Mouse (Mus musculus) hindbrain, embryonic 12.5 days (tissue): ENCODE measurements at regions not wholly inside any gene's neighbourhood (a gene's known extent, or its start where the extent isn't known, plus 50 kb on each side); places are given as distances from the start of the nearest gene placed in this dataset.

ENCODE experiments used
- ATAC-seq: fragments of 200-750 bp; cut with Nextera tagmentation; 2 replicates; pipeline ENCODE4 v1.8.0; 2017; ENCODE audit warnings: moderate TSS enrichment; ENCODE audit not compliant: low FRiP score
- H3K27ac ChIP-seq: fragments of 300-500 bp; sonication (generic); 2 replicates; pipeline ENCODE4 v1.5.1; 2016; ENCODE audit warnings: mild to moderate bottlenecking
- H3K27me3 ChIP-seq: fragments of 300-500 bp; sonication (generic); 2 replicates; pipeline ENCODE4 v1.6.1; 2016; ENCODE audit warnings: mild to moderate bottlenecking
- H3K36me3 ChIP-seq: fragments of 300-500 bp; sonication (generic); 2 replicates; pipeline ENCODE4 v1.6.1; 2016; ENCODE audit warnings: mild to moderate bottlenecking
- H3K4me1 ChIP-seq: fragments of 300-500 bp; sonication (generic); 2 replicates; pipeline ENCODE4 v1.6.1; 2016
- H3K4me2 ChIP-seq: fragments of 300-500 bp; sonication (generic); replicated peaks from 2 replicates; pipeline ENCODE4 v1.6.1; 2016; ENCODE audit warnings: mild to moderate bottlenecking
- H3K4me3 ChIP-seq: fragments of 300-500 bp; sonication (generic); 2 replicates; pipeline ENCODE4 v1.5.1; 2016; ENCODE audit warnings: mild to moderate bottlenecking
- H3K9ac ChIP-seq: fragments of 300-500 bp; sonication (generic); 2 replicates; pipeline ENCODE4 v1.6.1; 2016; ENCODE audit warnings: mild to moderate bottlenecking, moderate library complexity
- H3K9me3 ChIP-seq: fragments of 300-500 bp; sonication (generic); replicated peaks from 2 replicates; pipeline ENCODE4 v1.6.1; 2016; ENCODE audit warnings: mild to moderate bottlenecking
- WGBS: fragments of 180-500 bp; shearing (Covaris S2); methylation state at CpG from one replicate; pipeline ENCODE4 v1.1.7; 2016; 5-methylcytosine and 5-hydroxymethylcytosine counted together

- Histone ChIP-seq H3K4me3 (no peak overlapping the region), H3K4me2 (no peak overlapping the region), H3K27me3 (no peaks in the 10 kb centered on the region), H3K9me3 (no peaks in the 10 kb centered on the region), H3K36me3 (no peaks in the 10 kb centered on the region), H3K27ac (no peak overlapping the region), H3K4me1 (no peaks in the 10 kb centered on the region; the same call in 1 of the 2 replicates), H3K9ac (no peak overlapping the region)
- 83% methylated on average over 4 of the region's 4 CpGs for WGBS
- no peak for ATAC-seq
Measured at GRCm38 (mm10) chr1:76484193-76484592, 938.1 kb downstream of the Slc4a3 start.

GRCm38 (mm10) chr1:76487481-76487880, 941.4 kb downstream of the Slc4a3 start:
- no peak overlapping the region for H3K4me2 ChIP-seq
- H3K9me3 ChIP-seq, result no peaks in the 10 kb centered on the region
- H3K9ac ChIP-seq, result no peak overlapping the region
- H3K36me3 ChIP-seq, result no peaks in the 10 kb centered on the region
- ATAC-seq, result no peak
- 92% methylated on average over 4 of the region's 4 CpGs for WGBS
- H3K27ac ChIP-seq, result no peak overlapping the region
- no peaks in the 10 kb centered on the region for H3K27me3 ChIP-seq
- peaks cover 18% of the 10 kb centered on the region for H3K4me1 ChIP-seq
- H3K4me3 ChIP-seq, result no peak overlapping the region

DNA sequence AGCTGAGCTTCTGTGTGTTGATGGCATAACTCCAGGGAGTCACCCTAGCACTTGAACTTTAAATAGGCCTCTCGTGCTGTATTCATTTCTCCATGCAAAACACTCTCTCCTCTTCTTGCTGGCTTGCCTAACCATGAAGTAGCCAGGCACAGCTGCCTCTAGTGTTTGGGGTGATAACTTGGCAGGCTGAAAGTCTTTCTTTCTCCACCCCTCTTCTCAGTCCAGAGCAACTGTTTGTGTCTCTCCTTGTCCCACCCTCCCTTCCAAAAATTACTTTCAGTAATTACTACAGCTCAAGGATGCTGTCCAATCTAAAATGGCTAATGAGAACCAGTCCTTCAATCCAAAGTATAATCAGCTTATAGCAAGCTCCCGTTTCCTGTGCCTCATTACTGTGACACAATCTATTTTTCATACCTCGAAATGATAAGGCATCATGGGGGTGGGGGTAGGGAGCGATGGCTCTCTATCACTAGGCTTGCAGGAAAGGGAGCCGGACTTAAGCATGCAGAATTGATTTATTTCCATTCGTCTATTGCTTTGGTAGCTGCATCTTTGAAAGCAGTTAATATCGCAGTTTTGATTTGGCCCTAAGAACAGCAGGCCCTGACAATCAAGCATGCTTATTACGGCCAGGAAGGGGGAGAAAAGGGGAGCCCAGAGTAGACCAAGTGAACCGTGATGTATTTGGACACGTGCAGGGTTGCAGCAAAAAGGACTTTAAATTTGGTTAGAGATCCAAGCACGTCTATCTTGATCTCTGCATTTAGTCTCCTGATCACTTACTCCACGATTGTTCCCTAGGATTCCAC, 943.8 kb downstream of the Slc4a3 start:
- Histone ChIP-seq H3K27ac (peak overlapping the region; percentile 35), H3K4me2 (no peak overlapping the region; the same call in 1 of the 2 replicates), H3K27me3 (no peaks in the 10 kb centered on the region), H3K4me3 (no peak overlapping the region), H3K4me1 (peaks cover 18% of the 10 kb centered on the region), H3K9ac (no peak overlapping the region), H3K9me3 (no peaks in the 10 kb centered on the region), H3K36me3 (no peaks in the 10 kb centered on the region)
- ATAC-seq, result peak; percentile 57; the same call in 1 of the 2 replicates
- 41% methylated on average over 12 of the region's 12 CpGs for WGBS

GRCm38 (mm10) chr1:76490719-76491118, 944.7 kb downstream of the Slc4a3 start:
- no peaks in the 10 kb centered on the region for H3K36me3 ChIP-seq
- H3K9me3 ChIP-seq, result no peaks in the 10 kb centered on the region
- no peak overlapping the region for H3K4me3 ChIP-seq
- H3K27ac ChIP-seq, result peak overlapping the region; percentile 72
- H3K4me1 ChIP-seq, result peaks cover 18% of the 10 kb centered on the region
- H3K9ac ChIP-seq, result no peak overlapping the region
- peak overlapping the region; percentile 30 for H3K4me2 ChIP-seq
- 31% methylated on average over 7 of the region's 7 CpGs for WGBS
- H3K27me3 ChIP-seq, result no peaks in the 10 kb centered on the region
- peak; percentile 86 for ATAC-seq

DNA sequence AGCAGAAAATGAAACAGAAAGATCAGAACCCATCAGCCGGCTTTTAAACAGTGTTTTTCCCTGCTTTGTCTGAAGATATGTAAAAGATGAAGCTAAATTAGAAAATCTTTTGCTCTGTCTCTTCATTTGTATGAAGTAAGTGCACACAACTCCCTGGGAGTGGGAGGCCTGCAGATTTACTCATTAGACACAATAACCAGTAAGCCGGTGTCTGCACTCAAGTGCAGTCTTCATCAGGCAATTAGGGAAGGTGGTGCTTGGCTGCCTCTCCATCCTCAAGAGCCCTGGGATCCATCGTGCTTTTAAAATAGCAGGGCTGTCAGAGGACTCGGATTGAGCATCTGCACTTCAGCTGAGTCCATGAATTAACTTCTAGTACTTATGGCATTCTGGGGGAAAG, 945.1 kb downstream of the Slc4a3 start:
- no peaks in the 10 kb centered on the region for H3K27me3 ChIP-seq
- ATAC-seq, result 0 out of 2 replicates have a peak, but pooled peaks have one; percentile 70
- H3K9me3 ChIP-seq, result no peaks in the 10 kb centered on the region
- WGBS, result 31% methylated on average over 4 of the region's 4 CpGs
- no peak overlapping the region for H3K9ac ChIP-seq
- H3K4me1 ChIP-seq, result peaks cover 18% of the 10 kb centered on the region
- no peak overlapping the region for H3K4me3 ChIP-seq
- H3K4me2 ChIP-seq, result peak overlapping the region; percentile 30
- peak overlapping the region; percentile 72 for H3K27ac ChIP-seq
- H3K36me3 ChIP-seq, result no peaks in the 10 kb centered on the region

DNA sequence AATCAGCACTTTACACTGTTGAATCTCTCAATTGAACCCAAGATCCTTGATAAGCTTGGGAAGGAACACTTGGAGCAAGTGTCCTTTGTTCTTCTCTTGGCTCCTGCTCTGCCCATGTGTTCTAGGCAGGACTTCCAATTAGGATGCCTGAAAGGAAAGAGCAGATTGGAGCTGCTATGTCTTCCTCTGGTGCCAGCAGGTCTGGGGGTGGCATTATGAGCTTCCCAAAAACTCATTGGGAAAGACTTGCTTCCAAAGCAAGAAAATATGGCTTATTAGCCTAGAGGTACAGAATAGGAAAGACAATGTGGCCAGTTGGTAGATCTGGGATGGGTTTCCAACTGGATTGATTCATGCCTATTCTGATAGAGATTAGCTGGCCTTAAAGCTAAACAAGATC, 959.1 kb downstream of the Slc4a3 start:
- Histone ChIP-seq H3K9ac (no peak overlapping the region), H3K4me3 (no peak overlapping the region), H3K36me3 (no peaks in the 10 kb centered on the region), H3K4me2 (no peak overlapping the region), H3K27me3 (no peaks in the 10 kb centered on the region), H3K9me3 (no peaks in the 10 kb centered on the region), H3K27ac (no peak overlapping the region), H3K4me1 (no peaks in the 10 kb centered on the region)
- ATAC-seq, result no peak

GRCm38 (mm10) chr1:76508821-76509220, 962.8 kb downstream of the Slc4a3 start:
- H3K4me1 ChIP-seq, result no peaks in the 10 kb centered on the region
- no peak overlapping the region for H3K9ac ChIP-seq
- H3K27ac ChIP-seq, result no peak overlapping the region
- no peaks in the 10 kb centered on the region for H3K36me3 ChIP-seq
- no peak overlapping the region for H3K4me2 ChIP-seq
- H3K4me3 ChIP-seq, result no peak overlapping the region
- H3K9me3 ChIP-seq, result no peaks in the 10 kb centered on the region
- no peak for ATAC-seq
- WGBS, result 94% methylated on average over 1 of the region's 1 CpGs
- no peaks in the 10 kb centered on the region for H3K27me3 ChIP-seq

- Histone ChIP-seq H3K9ac (no peak overlapping the region), H3K27ac (no peak overlapping the region), H3K27me3 (no peaks in the 10 kb centered on the region), H3K4me3 (no peak overlapping the region), H3K36me3 (no peaks in the 10 kb centered on the region), H3K4me2 (no peak overlapping the region), H3K9me3 (no peaks in the 10 kb centered on the region), H3K4me1 (no peaks in the 10 kb centered on the region)
- ATAC-seq, result no peak
- 94% methylated on average over 3 of the region's 3 CpGs for WGBS
Measured at GRCm38 (mm10) chr1:76509486-76509885, 963.4 kb downstream of the Slc4a3 start.

DNA sequence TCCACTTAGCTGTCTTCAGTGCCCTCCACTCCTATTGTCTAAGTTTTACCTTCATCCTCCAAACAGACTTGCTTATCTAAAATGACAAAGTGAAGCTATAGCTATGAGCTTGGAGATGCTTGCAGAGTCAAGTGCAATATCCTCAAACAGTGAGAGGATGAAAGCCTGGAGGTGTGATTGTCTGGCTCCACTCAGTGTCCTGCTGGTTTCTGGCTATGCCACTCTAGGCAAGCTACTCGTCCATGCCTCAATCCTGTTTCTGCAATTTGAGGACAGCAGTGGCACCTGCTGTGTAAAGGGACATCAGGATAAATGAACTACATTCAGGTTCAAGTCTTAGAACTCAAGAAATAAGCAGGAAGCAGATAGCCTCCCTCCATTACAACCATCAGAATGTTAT, 966.1 kb downstream of the Slc4a3 start:
- Histone ChIP-seq H3K27me3 (no peaks in the 10 kb centered on the region), H3K27ac (no peak overlapping the region), H3K9ac (no peak overlapping the region), H3K9me3 (no peaks in the 10 kb centered on the region), H3K36me3 (no peaks in the 10 kb centered on the region), H3K4me3 (no peak overlapping the region), H3K4me1 (no peaks in the 10 kb centered on the region), H3K4me2 (no peak overlapping the region)
- ATAC-seq, result no peak
- 57% methylated on average over 1 of the region's 1 CpGs for WGBS

- ATAC-seq, result no peak
- no peaks in the 10 kb centered on the region for H3K27me3 ChIP-seq
- no peak overlapping the region for H3K4me3 ChIP-seq
- no peaks in the 10 kb centered on the region for H3K4me1 ChIP-seq
- H3K27ac ChIP-seq, result no peak overlapping the region
- 77% methylated on average over 2 of the region's 2 CpGs for WGBS
- H3K9ac ChIP-seq, result no peak overlapping the region
- no peak overlapping the region for H3K4me2 ChIP-seq
- H3K9me3 ChIP-seq, result no peaks in the 10 kb centered on the region
- H3K36me3 ChIP-seq, result no peaks in the 10 kb centered on the region
Measured at GRCm38 (mm10) chr1:76513490-76513889, 967.4 kb downstream of the Slc4a3 start.

DNA sequence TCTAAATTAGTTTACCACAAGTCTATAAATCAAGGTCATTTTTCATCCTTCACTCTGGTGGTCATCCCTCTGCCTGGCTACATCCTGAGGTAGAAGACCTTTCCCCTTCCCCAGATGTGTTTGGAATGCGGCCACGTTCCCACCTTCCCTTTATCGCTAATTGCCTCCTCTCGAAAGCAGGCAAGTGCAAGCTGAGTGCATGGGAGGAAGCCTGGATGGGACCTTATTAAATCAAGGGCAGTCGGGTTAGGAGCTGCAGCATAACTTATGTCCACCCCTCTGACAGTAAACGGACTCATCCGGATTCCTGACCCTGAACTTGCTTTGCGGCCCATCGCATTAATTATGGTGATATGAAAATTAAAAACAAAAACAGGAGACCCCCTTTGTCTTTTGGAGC, 983.5 kb downstream of the Slc4a3 start:
- H3K27me3 ChIP-seq, result no peaks in the 10 kb centered on the region
- 74% methylated on average over 9 of the region's 9 CpGs for WGBS
- no peak overlapping the region for H3K4me3 ChIP-seq
- no peak for ATAC-seq
- H3K4me2 ChIP-seq, result no peak overlapping the region
- H3K9me3 ChIP-seq, result no peaks in the 10 kb centered on the region
- no peaks in the 10 kb centered on the region for H3K4me1 ChIP-seq
- no peak overlapping the region for H3K9ac ChIP-seq
- no peaks in the 10 kb centered on the region for H3K36me3 ChIP-seq
- H3K27ac ChIP-seq, result no peak overlapping the region

DNA sequence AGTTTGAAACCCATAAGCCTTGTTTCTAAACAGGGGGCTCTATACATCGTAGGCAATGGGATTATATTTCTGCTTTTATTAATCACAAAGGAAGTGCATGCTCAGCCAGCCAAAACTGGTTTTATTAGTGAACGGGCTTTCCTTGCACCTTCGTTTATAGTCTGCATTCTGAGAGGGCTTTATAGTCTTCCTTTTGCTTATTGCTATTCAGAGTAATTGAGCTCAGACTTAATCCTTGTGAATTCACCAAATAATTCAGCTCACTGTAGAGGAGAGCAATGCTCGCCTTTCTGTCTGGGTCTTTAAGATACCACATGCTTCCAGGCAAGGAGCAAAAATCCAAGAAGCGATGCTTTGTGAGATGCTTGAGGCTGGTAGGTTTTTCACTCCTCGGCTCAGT, 984.3 kb downstream of the Slc4a3 start:
- ATAC-seq, result no peak
- Histone ChIP-seq H3K9ac (no peak overlapping the region), H3K4me1 (peaks cover 2% of the 10 kb centered on the region; the same call in 1 of the 2 replicates), H3K36me3 (no peaks in the 10 kb centered on the region), H3K27ac (no peak overlapping the region), H3K4me3 (no peak overlapping the region), H3K9me3 (no peaks in the 10 kb centered on the region), H3K4me2 (no peak overlapping the region), H3K27me3 (no peaks in the 10 kb centered on the region)
- 82% methylated on average over 6 of the region's 6 CpGs for WGBS

DNA sequence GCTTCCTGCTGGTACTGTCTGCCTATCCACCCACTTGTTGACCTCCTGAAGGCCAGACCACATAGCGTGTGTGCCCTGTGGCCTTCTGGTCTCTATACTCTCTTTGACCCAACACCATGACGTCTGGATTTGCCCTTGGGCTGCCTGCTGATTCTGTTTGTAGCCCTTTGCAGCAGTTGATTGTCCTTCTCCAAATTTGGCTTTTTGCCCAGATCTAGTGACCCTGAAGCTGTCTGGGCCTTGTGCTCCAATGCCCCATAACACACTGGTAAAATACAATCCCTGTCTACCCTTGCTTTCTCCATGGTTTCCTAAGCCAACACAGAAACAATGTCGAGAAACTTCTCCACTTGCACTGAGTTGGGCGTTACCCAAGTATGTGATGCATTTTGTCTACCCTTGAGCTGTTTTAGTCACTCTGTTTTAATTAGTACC, 979.3 kb downstream of the Epha4 start:
- WGBS, result 42% methylated on average over 4 of the region's 4 CpGs
- Histone ChIP-seq H3K4me3 (no peak overlapping the region), H3K9ac (no peak overlapping the region), H3K9me3 (no peaks in the 10 kb centered on the region), H3K27me3 (no peaks in the 10 kb centered on the region), H3K36me3 (no peaks in the 10 kb centered on the region), H3K27ac (no peak overlapping the region), H3K4me1 (peaks cover 4% of the 10 kb centered on the region; the same call in 1 of the 2 replicates), H3K4me2 (no peak overlapping the region)
- ATAC-seq, result peak; percentile 46; the same call in 1 of the 2 replicates
